Mouse (Mus musculus): Measurements from ENCODE around the gene Ccnb1ip1.
"Not testable (repeated sequence)": the region's sequence is repeated elsewhere in the genome, so short reads cannot be mapped to it uniquely, and the experiment has no call there.

Ccnb1ip1 gene

DNA sequence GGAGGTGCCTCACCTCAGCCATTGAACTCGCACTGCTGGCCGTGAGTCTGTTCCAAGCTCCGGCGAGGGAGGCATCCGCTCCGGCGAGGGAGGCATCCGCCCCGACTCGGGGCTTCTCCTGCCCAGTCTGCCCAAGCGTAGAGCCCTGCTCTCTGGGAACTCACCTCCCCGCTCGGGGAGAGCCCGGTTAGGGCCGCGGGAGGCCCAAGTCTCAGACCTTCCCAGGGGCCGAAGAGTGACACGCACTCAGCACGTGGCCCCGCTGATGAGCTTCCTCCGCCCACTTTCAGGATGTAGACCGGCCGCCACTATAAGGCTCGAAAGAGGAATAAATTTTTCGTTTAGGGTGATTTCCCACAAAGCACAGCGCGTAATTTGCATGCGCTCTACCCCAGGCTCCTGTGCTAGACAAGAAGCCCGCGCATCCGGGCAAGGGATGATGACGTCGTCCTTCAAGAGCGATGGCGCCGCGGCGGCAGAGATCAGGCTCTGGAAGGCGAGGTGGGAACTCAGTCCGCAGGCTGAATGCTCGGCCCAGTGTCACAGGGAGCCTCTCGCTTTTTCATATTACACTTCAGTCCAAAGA is at the start of gene Ccnb1ip1, which contains the start of gene Parp2:
Gene Ccnb1ip1 (minus strand): TSS at position 246 of the 586 bp plus-strand sequence.
Gene Parp2 (plus strand): TSS at position 355 of the 586 bp plus-strand sequence.
- peak; percentile 96 to 99 for DNase-seq

DNA sequence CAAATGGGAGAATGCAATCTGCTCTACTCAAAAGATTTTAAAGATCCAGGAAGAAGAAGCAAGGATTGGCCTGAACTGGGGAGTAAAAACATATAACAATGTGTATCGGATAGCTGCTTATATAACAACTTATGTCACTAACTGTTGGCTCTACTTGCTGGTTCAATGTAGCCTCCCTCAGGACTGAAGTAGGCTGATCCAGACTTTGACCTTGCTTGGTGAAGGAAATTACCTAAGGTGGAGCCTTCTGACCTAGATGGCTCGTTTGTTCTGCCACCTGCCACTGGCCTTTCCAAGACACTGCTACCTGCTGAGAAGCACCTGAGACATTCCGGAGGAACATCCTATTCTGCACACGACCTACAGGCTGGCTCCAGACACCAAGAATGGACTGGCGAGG is 48.3 kb upstream of the Ccnb1ip1 start:
- no peak for DNase-seq

DNA sequence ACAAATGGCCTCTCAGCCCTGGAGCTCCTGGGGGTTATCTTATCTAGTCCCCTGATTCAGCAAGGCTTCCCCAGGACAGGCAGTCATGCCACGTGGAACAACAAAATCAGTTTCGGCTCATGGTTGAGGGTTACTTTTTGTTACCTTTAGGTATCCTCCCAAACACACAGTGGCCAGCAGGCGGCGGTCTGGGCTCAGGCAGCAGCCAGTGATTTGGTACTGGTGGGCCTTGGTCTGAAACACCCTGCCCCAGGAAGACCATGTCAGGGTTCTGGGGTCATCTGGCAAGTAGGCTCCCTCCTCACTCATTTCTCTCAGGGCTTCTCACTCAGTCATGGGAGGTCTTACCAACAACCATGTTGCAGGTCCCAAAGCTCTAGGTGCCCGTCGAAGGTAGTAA is 29.7 kb upstream of the Ccnb1ip1 start:
- DNase-seq = peak in 1 of 2 experiments; percentile 22

DNA sequence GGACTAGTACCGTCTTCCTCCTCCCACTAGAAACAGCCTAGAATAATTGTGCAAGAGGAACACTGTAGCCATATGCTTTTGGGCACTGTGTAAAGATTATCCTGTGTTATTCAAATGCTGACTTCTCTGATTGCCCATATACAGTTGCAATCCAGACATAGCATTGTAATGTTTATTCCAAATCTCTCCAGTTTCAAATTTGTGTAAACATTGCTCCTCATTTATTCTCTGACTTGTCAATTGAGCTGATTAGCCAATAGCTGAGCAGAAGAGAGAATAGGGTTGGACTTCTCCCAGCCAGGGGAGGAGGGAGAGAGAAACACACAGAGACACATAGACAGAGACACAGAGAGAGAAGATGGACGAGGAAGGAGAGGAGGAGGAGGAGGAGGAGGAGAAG is 26.9 kb upstream of the Ccnb1ip1 start:
- DNase-seq = peak in 1 of 2 experiments; percentile 13

DNA sequence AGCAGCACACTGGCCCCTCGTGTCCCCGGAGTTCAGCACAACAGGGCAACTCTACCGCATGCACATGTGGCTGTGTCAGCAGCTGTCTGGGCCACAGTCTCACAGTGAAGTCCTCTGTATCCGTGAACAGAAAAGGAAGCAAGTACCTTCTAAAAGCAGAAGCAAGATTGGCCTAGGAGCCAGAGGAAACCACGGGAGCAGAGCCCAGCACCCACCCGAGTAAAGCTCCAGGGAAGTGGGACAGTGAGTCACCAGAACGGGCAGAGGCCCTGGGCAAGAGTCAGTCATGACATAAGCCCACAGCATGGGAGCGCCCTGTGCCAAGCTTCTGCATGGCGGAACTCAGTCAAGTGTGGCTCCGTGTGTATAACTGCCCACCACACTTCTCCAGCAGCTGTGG is 26.4 kb upstream of the Ccnb1ip1 start:
- DNase-seq = peak; percentile 63 to 68

DNA sequence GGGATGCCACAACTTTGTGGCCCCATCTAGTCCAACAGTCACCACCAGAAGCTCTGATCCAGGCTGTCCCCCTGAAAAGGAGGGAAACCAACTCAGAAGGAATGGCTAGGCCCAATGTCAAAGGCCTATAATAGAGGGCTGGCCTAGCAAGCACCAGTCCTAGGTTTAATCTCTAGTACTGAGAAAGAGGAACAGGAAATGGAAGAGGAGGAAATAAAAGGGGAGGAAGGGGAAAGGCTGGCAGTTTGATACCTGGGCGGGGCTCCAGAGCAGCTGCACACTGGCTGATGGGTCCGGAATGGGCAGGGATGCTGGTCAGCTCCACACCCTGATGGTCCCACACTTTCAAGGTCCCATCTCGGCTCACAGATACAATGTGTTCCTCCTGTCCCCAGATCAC is 22.3 kb upstream of the Ccnb1ip1 start:
- DNase-seq = no peak

DNA sequence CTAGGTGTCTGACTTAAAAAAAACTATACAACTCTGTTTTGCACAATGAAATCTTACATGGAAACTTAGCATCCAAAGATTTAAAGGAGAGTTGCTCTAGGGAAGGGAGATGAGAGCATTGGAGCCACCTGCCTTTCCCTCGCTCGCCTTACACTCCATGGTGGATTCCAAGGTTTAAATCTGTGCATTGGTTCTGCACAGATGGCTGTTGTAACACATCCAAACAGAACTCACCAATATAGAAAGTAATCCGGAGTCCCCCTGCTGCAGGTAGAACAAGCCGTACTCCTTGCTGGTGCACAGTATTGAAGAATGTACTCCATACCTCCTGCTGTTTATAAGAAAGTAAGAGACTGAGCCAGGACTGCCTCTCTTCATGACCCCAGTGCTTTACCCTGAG is 19.0 kb upstream of the Ccnb1ip1 start:
- DNase-seq = no peak

DNA sequence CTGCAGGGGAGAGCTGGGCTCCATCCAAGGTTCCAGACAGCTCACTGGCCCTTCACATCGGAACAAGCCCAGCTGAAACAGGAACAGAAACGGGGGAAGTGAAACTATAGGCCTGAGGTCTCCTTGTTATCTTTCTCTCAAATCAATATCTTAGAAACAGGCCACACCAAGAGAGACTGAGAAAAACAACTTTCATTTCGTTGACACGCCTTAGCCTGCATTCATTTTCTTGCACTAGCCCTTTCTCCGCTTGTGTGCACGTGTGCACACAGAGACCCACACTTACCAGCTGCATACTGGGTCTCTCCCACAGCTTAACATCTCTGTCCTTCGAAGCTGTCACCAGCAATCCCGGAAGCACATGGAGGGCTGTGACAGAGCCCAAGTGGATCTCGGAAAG is 16.7 kb upstream of the Ccnb1ip1 start:
- DNase-seq = no peak

DNA sequence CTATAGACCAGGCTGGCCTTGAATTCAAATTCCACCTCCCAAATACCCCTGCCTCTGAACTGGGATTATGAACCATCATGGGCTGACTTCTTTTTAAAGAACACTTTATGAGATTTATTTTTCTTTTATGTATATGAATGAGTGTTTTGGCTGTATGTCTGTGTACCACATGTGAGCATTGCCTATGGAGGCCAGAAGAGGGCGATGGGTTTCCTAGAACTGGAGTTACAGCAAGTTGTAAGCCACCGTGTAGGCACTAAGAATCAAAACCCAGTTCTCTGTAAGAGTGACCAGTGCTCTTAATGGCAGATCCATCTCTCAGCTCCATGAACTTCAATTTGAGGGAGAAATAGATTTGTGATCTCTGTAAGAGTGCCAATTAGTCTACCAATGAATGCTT is 15.7 kb upstream of the Ccnb1ip1 start:
- no peak for DNase-seq

DNA sequence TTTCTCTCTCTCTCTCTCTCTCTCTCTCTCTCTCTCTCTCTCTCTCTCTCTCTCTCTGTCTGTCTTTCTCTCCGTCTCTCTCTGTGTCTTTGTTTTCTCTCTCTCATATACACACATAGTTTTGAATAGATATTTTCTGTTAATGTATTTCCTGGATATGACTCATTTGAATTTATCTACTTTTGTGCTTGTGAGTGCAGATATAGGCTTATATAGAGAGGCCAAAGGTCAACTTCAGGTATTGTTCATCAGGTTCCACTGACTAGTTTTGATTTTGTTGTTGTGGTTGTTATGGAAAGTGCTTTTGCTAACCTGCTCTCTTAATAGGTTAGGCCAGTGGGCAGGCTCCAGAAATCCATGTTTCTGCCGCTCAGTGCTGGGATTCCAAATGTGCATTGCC is 5.5 kb upstream of the Ccnb1ip1 start:
- DNase-seq = no peak

DNA sequence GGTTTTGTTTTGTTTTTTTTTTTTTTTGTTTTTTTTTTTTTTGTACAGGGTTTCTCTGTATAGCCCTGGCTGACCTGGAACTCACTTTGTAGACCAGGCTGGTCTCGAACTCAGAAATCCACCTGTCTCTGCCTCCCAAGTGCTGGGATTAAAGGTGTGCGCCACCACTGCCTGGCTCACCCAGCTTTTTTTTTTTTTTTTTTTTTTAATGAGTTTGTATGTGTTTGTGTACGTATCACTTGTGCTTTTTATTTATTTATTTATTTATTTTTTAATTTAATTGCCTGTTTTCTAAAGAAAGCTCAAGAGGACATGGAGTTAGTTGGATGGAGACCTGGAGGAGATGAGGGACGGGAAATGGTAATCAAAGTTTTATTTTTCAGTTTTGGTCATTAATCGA is 1.1 kb downstream of the Ccnb1ip1 start:
- DNase-seq = not testable (repeated sequence)

DNA sequence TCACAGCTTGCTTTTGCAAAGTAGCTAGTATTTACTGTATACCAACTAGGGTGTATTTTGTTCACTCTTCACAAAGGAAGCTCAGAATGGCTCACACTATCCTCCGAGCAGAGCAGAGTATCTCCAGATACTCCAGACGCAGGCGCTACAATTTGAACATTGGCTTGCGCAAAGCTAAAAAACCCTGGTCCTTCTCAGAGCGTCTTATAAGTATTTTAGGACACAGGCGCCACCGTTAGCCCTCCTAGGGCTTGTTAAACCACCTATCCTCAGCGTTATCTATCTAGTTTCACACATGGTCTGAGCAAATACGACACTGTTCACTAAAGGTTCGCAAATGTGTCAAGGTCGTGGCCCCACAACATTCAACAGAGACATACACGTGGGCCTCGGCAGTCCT is 2.8 kb downstream of the Ccnb1ip1 start:
- DNase-seq = no peak

DNA sequence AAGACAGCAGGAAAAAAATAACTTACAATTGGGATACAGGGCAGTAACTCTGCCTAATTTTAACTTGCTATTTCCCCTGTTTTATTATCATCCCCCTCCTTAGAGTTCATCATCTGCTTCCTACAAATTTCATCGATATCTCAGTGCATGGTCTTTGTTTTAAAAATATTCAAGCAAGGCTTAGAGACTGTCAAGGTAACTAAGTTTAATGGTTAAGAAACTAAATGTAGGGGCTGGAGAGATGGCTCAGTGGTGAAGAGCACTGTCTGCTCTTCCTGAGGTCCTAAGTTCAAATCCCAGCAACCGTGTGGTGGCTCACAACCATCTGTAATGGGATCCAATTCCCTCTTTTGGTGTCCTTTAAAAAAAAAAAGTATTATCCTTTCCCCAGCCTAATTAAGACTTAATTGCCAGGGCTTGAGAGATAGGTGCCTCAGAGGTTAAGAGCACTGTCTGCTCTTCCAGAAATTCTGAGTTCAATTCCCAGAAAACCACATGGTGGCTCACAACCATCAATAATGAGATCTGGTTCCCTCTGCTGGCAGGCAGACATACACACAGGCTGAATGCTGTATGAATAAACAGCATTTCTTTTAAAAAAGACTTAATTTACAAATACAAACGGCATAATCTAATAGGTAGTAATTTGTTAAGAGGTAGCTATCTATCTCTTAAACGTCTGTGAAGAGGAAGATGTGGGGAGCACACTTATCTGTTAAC is 4.5 kb downstream of the Ccnb1ip1 start:
- DNase-seq = no peak

DNA sequence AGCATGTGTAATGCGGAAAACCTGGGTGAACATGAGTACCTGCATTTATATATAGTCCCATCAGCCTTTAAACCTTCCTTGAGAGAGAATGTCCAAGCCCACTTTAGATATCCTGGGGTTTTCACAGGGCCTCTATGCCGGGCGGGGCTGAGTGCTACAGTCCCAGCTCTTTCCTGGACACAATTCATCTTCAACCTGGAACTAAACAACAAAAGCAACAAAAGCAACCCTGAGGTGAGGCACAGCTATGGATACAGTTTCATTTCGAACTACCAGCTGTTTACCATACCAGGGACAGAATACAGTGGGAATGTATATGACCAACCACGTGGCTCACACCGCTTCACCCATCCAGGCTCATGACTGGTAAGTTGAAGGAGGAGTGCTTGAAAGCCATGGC is 5.1 kb downstream of the Ccnb1ip1 start:
- no peak for DNase-seq

DNA sequence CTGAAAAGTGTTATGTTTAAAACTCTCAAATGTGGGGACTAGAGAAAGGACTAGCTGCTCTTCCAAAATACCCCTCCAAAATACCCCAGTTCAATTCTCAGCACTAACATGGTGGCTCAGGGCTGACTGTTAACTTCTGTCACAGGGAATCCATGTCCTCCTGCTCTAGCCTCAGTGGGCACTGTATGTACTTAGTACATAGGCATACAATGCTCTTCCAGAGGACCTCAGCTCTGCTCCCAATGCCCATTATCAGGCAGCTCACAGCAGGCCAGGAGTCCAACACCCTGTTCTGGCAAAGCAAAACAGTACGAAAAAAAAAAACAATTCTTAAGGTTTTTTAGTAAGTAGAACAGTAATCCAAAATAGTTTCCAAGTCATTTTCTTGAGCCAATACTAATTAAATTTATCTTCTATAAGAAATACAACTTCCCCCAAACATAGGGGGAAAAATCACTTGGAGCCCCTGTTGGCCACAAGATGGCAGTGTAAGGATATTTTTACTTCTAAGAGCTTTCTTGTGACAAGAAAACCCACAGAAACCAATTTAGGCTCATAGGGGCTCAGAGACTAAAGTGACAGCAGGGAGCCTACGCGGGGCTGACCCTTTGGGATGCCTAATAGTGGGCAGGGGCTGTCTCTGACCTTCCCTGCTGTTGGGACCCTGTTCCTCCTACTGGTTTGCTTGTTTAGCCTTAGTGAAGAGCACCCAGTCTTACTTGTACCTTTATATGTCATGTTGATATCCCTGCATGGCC is 7.9 kb downstream of the Ccnb1ip1 start:
- peak; percentile 39 to 55 for DNase-seq

DNA sequence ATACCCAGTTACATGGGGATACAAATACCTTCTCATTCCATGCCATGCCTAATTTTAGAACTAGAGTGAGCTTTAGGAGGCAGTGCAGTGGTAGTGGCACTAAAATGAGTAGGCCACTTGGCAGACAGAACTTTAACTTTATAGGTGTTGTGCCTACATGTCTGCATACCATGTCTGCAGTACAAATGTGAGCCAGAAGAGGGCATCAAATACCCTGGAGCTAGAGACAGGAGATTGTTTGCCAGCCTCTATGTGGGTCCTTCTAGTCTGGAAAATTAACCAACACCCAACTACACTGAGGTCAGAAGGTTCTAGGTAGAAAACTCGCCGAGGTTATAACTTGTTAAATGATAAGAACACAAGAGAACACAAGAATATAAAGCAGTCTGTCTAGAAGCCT is 9.0 kb downstream of the Ccnb1ip1 start:
- no peak for DNase-seq

DNA sequence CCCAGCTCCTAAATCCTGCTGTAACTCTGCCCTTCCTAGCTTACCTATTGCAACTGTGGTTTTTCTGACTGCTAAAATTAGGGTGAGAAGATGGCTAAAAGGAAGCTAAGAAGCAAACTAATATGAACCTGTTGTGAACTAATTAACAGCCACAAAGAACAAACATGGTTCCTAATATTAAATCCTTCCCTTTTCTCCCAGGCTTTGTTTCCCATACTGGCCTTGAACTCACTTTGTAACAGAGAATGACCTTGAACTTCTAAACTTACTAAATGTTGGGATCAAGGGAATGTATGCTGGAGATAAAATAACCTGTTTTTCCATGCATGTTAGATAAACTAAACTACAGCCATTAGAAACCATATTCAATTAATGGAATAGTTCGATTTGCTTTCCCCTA is 11.1 kb downstream of the Ccnb1ip1 start:
- DNase-seq = no peak

DNA sequence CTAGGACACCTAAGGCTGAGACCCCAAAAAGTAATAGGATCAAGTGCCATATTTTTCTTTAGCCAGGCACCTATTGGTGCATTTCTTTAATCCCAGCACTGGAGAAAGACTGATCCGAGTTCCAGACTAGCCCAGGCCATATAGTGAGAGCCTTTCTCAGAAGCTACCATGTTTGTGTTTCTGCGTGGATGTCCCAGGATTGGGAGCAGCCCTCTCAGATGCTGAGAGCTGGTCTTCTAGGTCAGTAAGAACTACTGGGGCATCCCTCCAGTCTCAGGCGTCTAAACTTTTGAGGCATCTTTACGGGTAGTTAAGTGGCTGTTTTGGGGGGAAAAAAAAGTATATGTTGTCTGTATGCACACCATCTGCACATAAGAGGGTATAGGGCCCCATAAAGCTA is 11.6 kb downstream of the Ccnb1ip1 start:
- DNase-seq = no peak

DNA sequence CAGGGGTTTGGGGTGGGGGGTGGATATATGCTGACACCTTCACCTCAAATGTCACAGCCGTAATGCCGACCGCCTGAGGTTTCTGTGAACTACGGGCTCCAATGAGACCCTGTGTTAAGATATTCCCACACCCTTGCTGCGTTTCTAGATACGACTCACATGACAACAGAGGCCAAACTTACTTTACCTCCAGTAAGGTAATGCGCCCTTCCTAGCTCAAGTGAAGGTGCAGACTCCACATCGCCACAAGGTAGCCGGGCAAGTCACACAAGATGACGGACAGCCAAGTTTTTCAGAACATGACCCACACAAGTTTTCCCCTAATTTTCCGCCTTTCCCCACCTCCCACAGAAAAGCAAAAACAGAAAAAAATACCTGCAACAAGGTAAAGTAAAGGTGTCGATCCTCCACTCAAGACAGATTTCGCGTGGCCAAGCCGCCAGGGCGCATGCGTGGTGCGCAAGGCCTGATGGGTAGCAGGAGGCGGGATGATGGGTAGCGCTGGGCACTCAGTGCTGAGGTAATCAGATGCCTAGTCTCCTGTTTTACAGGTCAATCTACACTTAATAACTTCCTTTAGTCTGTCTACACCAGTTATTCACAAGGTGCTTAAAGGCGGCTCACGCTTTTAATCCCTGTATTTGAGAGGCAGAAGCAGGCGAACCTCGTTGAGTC is 12.1 kb downstream of the Ccnb1ip1 start:
- DNase-seq = no peak

DNA sequence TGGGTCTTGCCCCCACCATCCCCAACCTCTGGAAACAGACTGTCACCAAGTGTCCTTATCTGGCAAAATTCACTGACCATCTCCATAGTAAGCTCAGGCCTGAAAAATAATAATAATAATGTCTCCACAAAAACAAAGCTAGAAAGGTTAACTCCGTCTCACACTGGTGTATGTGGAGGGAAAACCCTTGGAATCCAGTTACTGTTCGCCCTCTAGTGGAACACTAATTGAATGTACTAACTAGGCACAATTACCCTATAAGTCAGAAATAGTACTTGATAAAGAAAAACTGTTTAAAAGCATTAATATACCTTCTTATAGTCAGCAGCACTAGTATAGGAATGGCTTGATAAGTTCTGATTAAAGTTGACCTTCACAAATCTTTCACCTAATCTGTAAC is 19.4 kb downstream of the Ccnb1ip1 start:
- DNase-seq = no peak

DNA sequence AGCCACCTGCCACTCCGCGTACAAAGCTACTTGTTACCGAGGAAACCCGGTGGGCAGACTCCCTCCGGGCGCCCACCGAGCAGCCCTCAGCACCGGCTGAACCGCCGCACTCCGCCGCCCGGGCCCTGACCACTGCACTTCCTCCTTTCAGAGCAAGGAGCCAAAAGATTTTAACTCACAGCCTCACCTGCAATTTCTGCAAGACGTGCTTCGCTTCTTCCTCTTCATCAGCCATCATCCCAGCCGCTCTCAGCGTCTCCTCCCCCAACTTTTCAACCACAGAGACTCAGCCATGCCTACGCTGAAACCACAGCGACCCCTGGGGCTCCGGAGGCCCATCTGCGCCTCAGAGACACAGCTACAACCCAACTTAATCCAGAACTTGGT is 22.3 kb downstream of the Ccnb1ip1 start, which contains the start of gene Ttc5:
Gene Ttc5 (minus strand): TSS at position 269 of the 387 bp plus-strand sequence.
- peak; percentile 86 to 90 for DNase-seq

DNA sequence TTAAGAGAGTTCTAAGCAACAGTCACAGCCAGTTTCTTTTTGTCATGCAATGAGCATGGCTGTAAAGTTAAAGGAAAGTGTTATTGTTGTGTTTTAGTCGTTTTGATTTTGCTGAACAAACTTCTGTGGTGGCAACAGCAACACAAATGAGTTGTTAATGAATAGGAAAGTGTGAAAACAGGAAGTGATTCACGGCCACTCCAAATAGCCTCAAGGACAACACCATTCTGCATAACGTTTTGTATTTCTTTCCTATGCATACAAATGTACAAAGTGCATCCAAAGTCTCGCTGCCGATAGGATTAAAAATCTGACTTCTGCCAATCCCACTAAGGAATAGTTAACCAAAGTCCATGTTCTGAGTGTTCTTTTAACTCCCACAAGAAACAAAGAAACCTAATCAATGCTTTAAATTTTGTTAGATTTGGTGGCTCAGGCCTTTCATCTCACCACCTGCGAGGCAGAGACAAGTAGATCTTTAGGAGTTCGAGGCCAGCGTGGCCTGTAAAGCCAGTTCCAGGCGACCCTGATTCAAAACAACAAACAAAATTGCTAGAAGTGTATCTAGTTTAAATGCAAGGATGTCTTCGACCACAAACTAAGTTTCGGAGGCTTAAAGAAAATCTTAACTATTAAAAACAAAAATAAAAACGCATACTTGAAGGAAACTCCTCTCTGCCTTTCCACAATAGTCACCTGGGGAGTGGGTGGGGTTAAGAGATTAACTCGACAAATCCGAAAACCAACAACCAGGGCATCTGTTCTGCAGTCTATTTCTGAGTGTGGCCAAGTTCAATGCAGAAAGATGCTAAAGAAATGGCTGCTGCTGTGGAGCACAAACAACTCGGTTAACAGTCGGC is 22.9 kb downstream of the Ccnb1ip1 start:
- DNase-seq = no peak
